Mouse (Mus musculus): ENCODE data around the gene Ccdc188.

GRCm38 (mm10) chr16:18169156-18169555, 48.5 kb upstream of the Ccdc188 start:
- TF ChIP-seq HCFC1 (IDR thresholded peaks at IDR 0.05; ENCODE audit: borderline replicate concordance, insufficient read depth, low read length) (no peak), CHD2 (IDR thresholded peaks at IDR 0.05; ENCODE audit: low read depth, low read length) (no peak), ZNF384 (IDR thresholded peaks at IDR 0.05; ENCODE audit: low read depth, low read length) (no peak), MAFK (IDR thresholded peaks at IDR 0.05; ENCODE audit: insufficient read depth, low read depth, low read length) (no peak), ZC3H11A (IDR thresholded peaks at IDR 0.05; ENCODE audit: borderline replicate concordance, low read depth, low read length) (no peak)
